Mouse (Mus musculus) hindbrain, postnatal 0 days (tissue): ENCODE measurements around the gene Corin. TPM values are rescaled to one million over a fixed set of nuclear protein-coding genes. Genes with fewer than 3 reads are reported as not detected.

Experiments
- ATAC-seq: fragments of 200-750 bp; cut with Nextera tagmentation; 2 replicates; pipeline ENCODE4 v1.8.0; 2017; ENCODE audit warnings: mild to moderate bottlenecking, moderate TSS enrichment, moderate library complexity
- DNase-seq: peaks from one replicate; pipeline ENCODE4 v3.0.0-alpha.2; 2015; ENCODE audit warnings: low spot score
- H3K27ac ChIP-seq: fragments of 300-500 bp; sonication (generic); 2 replicates; pipeline ENCODE4 v1.5.1; 2014; ENCODE audit warnings: mild to moderate bottlenecking
- H3K27me3 ChIP-seq: fragments of 300-500 bp; sonication (generic); 2 replicates; pipeline ENCODE4 v1.6.1; 2014; ENCODE audit warnings: low read length, mixed read lengths; ENCODE audit not compliant: insufficient read depth
- H3K36me3 ChIP-seq: fragments of 300-500 bp; sonication (generic); 2 replicates; pipeline ENCODE4 v1.6.1; 2014; ENCODE audit warnings: low read length, mixed read lengths; ENCODE audit not compliant: insufficient read depth
- H3K4me1 ChIP-seq: fragments of 300-500 bp; sonication (generic); 2 replicates; pipeline ENCODE4 v1.6.1; 2014; ENCODE audit warnings: antibody characterized with exemption, low read length, mixed read lengths; ENCODE audit not compliant: insufficient read depth
- H3K4me2 ChIP-seq: fragments of 300-500 bp; sonication (generic); 2 replicates; pipeline ENCODE4 v1.6.1; 2014; ENCODE audit warnings: low read depth, mild to moderate bottlenecking, low read length, moderate library complexity, mixed read lengths
- H3K4me3 ChIP-seq: fragments of 300-500 bp; sonication (generic); 2 replicates; pipeline ENCODE4 v1.5.1; 2014; ENCODE audit warnings: low read length
- H3K9ac ChIP-seq: fragments of 300-500 bp; sonication (generic); replicated peaks from 2 replicates; pipeline ENCODE4 v1.6.1; 2014; ENCODE audit warnings: mild to moderate bottlenecking, low read length, moderate library complexity, mixed read lengths
- H3K9me3 ChIP-seq: fragments of 300-500 bp; sonication (generic); 2 replicates; pipeline ENCODE4 v1.6.1; 2016; ENCODE audit warnings: low read length, mixed read lengths
- CTCF ChIP-seq: IDR thresholded peaks from 2 replicates; pipeline ENCODE4 v1.5.1; 2016; ENCODE audit warnings: antibody characterized with exemption, control low read depth, low read depth
- WGBS: fragments of 180-500 bp; shearing (Covaris S2); extraction: QIAGEN DNeasy Blood & Tissue Kit; methylation state at CpG from one replicate; pipeline ENCODE4 v1.1.7; 2014; 5-methylcytosine and 5-hydroxymethylcytosine counted together
- polyA plus RNA-seq: library from polyadenylated mRNA; unstranded; fragments of >200 nt; fragmentation: Nextera tagmentation; extraction: Ambion mirVana; gene quantifications from 2 replicates; pipeline ENCODE4 v1.2.1, GENCODE M21; 2015
- total RNA-seq: library from RNA; depleted of rRNA; stranded (reverse); fragments of >200 nt; gene quantifications from 2 replicates; pipeline ENCODE4 v1.2.3, GENCODE M21; 2014

The Corin gene
- total and polyA plus RNA-seq, 2 experiments from 2014 or later = 0.71 to 1.1 TPM

DNA sequence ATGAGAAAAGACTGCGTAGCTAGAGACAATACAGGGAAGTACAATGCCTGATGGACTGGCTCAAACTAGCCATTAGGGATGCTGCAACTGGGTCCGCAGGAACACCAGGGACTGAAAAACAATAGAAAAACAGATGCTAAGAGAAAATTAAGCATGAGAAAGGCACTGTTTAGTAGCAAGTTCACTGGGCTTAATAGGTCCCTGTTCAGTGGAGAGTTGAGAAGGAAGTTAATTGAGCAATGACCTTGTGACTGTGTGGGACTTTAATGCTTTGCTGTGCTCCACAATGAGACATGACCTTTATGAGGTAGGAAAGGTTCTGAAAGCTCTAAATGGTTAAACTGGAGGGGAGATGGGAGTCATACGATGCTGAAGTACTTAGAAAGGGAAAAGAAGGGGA lies 39.3 kb downstream of the Corin start:
- Histone ChIP-seq H3K27ac (no peak overlapping the region), H3K9me3 (no peaks in the 10 kb centered on the region), H3K27me3 (no peaks in the 10 kb centered on the region), H3K4me2 (no peak overlapping the region), H3K4me3 (no peak overlapping the region), H3K36me3 (no peaks in the 10 kb centered on the region), H3K9ac (no peak overlapping the region), H3K4me1 (no peaks in the 10 kb centered on the region)
- TF ChIP-seq CTCF = no peak
- ATAC-seq (no peak), DNase-seq (no peak)
- 71% methylated on average over 3 of the region's 3 CpGs for WGBS

DNA sequence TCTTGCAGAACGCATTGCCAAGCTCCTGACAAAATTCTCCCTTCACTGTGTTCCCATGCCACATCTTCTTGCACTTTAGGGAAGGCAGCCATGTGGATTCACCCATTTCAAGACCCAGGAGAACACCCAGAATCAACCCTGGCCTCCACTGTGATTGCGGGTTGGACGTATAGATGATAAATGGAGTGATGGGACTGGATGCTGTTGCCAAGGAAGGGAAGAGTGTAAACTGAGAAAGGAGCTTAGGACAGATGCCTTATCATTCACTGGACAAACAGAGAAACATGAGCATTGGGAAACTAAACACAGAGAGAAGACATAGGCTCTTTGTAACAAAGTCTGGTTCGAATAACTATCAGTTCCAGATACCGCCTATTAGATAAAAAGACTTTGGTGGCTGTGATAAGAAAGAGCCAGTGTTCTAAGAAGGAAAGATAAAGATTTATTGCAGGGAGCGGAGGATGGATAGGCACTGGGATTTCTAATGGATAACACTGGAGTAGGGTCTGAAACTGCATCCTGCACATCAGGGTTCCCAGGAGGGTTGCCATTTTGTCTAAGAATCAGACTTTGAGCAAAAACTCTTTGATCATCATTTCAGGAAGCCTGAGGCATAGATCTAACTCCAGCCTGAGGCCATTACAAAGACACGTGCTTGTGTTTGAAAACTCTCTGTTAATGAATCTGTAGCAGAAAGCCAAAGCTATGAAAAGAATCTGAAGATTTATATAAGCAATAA lies 44.7 kb downstream of the Corin start:
- DNase-seq (no peak), ATAC-seq (no peak)
- Histone ChIP-seq H3K27ac (no peak overlapping the region), H3K27me3 (no peaks in the 10 kb centered on the region), H3K36me3 (no peaks in the 10 kb centered on the region), H3K9me3 (no peaks in the 10 kb centered on the region), H3K4me2 (no peak overlapping the region), H3K4me1 (no peaks in the 10 kb centered on the region), H3K4me3 (no peak overlapping the region), H3K9ac (no peak overlapping the region)
- WGBS = 90% methylated on average over 7 of the region's 7 CpGs
- TF ChIP-seq CTCF = no peak

DNA sequence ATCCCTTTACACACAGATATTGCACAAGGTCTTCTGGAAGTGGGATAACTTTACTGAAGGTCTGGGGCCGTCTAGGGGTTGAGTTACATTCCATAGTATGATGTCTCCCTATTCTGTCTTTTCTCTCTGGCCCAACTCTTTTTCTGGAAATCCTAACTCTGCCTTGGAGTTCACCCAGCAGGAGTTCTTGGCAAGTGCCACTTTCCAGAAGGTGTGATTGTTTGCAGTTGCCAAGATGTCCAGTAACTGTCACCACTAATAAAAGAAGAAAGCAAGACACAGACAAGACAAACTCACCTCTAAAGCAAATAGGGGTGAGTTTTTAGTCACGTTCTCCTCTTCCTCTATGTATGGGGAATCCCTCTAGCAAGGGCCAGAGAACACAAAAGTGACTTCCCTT lies 50.6 kb downstream of the Corin start:
- Histone ChIP-seq H3K4me1 (no peaks in the 10 kb centered on the region), H3K4me3 (no peak overlapping the region), H3K36me3 (no peaks in the 10 kb centered on the region), H3K27me3 (no peaks in the 10 kb centered on the region), H3K9me3 (no peaks in the 10 kb centered on the region), H3K9ac (no peak overlapping the region), H3K27ac (no peak overlapping the region; the same call in 1 of the 2 replicates), H3K4me2 (no peak overlapping the region)
- peak; percentile 16 for DNase-seq
- no peak for TF ChIP-seq CTCF
- peak; percentile 38; the same call in 1 of the 2 replicates for ATAC-seq
- 42% methylated on average over 2 of the region's 2 CpGs for WGBS

DNA sequence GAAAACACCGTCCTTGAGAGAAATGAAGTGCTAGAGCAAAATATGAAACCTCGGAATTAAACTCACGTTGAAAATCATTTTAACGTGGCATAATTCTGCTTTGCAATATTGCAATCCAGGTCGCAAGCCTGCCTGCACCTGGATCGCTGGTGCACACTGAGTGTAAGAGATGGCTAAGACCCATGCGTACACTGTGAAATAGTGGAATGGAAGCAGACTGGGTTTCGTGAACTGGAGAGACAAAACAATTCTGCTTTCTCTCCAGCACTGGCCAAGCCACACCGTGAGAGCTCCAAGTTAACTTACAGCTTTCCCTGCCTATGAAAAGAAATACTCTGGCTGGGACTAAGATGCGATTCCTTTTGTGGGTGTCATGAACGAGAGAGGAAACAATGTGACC lies 51.1 kb downstream of the Corin start:
- Histone ChIP-seq H3K27ac (no peak overlapping the region), H3K4me1 (no peaks in the 10 kb centered on the region), H3K36me3 (no peaks in the 10 kb centered on the region), H3K4me3 (no peak overlapping the region), H3K9me3 (no peaks in the 10 kb centered on the region), H3K27me3 (no peaks in the 10 kb centered on the region), H3K9ac (no peak overlapping the region), H3K4me2 (no peak overlapping the region)
- ATAC-seq (0 out of 2 replicates have a peak, but pooled peaks have one; percentile 5), DNase-seq (peak; percentile 7)
- WGBS = 68% methylated on average over 11 of the region's 11 CpGs
- no peak for TF ChIP-seq CTCF

DNA sequence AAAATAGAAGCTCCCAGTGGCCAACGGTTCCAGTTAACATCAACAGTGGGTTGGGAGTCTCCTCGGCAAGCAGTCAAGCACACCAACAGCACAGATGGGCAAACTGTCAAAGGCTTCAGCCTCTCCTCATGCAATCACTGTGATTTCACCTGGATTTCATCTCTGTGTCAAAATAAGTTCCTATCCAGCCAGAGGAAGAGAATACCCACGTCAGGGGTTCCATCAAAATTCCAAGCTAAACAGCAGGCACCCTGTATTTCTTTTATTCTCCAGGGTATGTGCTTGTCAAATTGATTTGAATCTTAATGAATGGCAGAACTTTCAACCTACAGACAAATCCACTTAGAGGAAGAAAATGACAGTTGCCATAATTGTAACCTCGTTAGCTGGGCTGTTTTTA lies 51.5 kb downstream of the Corin start:
- no peaks in the 10 kb centered on the region for H3K36me3 ChIP-seq
- ATAC-seq = no peak
- no peak overlapping the region for H3K9ac ChIP-seq
- H3K27ac ChIP-seq = no peak overlapping the region
- H3K4me2 ChIP-seq = no peak overlapping the region
- H3K4me3 ChIP-seq = no peak overlapping the region
- TF ChIP-seq CTCF = no peak
- H3K27me3 ChIP-seq = no peaks in the 10 kb centered on the region
- no peaks in the 10 kb centered on the region for H3K9me3 ChIP-seq
- WGBS = 43% methylated on average over 4 of the region's 4 CpGs
- no peaks in the 10 kb centered on the region for H3K4me1 ChIP-seq
- peak; percentile 41 for DNase-seq

DNA sequence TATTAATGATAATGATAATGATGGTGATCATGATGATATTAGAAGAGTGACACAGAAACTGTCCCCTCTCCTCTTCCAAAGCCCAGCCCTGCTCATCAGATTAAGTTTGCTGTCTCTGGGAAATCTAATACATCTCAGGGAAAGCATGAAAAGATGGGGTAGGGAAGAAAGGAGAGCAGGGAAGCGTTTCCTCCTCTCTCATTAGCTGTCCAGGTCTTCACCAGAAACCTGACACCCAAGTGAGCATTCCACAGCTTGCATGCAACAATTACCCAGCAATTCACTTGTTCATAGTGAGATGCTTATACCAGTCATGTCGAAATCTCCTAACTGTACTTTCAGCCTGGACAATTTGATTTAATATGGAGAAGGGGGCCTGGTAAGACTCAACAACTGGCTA lies 55.4 kb downstream of the Corin start:
- no peak overlapping the region for H3K4me3 ChIP-seq
- no peaks in the 10 kb centered on the region for H3K9me3 ChIP-seq
- no peaks in the 10 kb centered on the region for H3K27me3 ChIP-seq
- no peak overlapping the region for H3K9ac ChIP-seq
- H3K4me1 ChIP-seq = no peaks in the 10 kb centered on the region
- no peak overlapping the region for H3K27ac ChIP-seq
- 66% methylated on average over 2 of the region's 2 CpGs for WGBS
- H3K4me2 ChIP-seq = no peak overlapping the region
- no peak for DNase-seq
- no peak for ATAC-seq
- no peaks in the 10 kb centered on the region for H3K36me3 ChIP-seq
- TF ChIP-seq CTCF = no peak

DNA sequence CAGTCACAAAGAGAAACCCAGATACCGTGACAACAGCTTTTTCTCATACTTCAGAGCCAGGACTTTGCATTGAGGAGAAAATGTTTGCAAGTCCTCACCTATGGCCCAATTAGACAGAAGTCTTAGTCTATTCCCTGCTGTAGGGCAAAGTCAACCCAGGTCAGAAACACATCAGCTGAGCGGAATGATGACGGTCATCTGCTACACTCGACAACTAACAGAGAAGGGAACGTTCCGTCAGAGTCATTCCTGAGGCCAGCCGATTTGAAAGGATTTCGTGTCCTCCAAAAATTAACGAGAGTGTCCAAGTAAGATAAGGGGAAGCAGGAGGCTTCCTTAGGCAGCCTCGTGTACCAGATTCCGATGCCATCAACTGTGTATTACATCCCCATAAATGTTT lies 58.2 kb downstream of the Corin start:
- 94% methylated on average over 11 of the region's 11 CpGs for WGBS
- no peaks in the 10 kb centered on the region for H3K27me3 ChIP-seq
- DNase-seq = no peak

More for the DNA sequence above, 58.2 kb downstream of the Corin start:
- Histone ChIP-seq H3K36me3 (no peaks in the 10 kb centered on the region), H3K9me3 (no peaks in the 10 kb centered on the region), H3K4me3 (no peak overlapping the region), H3K9ac (no peak overlapping the region), H3K4me1 (no peaks in the 10 kb centered on the region), H3K4me2 (no peak overlapping the region), H3K27ac (no peak overlapping the region)
- no peak for ATAC-seq
- no peak for TF ChIP-seq CTCF
